Mouse (Mus musculus) limb, embryonic 11.5 days (tissue): Measurements from ENCODE around the gene Gnai1. TPM values are rescaled to one million over a fixed set of nuclear protein-coding genes. Genes with fewer than 3 reads are reported as not detected.

Experiments
- ATAC-seq: fragments of 200-750 bp; cut with Nextera tagmentation; 2 replicates; pipeline ENCODE4 v1.8.0; 2017; ENCODE audit warnings: low read depth; ENCODE audit not compliant: insufficient number of reproducible peaks, low FRiP score, low TSS enrichment
- DNase-seq: peaks from one replicate; pipeline ENCODE4 v3.0.0-alpha.2; 2015; ENCODE audit warnings: low spot score
- H3K27ac ChIP-seq: fragments of 300-500 bp; sonication (generic); replicated peaks from 2 replicates; pipeline ENCODE4 v1.5.1; 2014; ENCODE audit warnings: low read depth, mild to moderate bottlenecking, low read length
- H3K27me3 ChIP-seq: fragments of 300-500 bp; sonication (generic); 2 replicates; pipeline ENCODE4 v1.6.1; 2014; ENCODE audit warnings: mild to moderate bottlenecking, low read length, mixed read lengths; ENCODE audit not compliant: control insufficient read depth, insufficient read depth
- H3K36me3 ChIP-seq: fragments of 300-500 bp; sonication (generic); 2 replicates; pipeline ENCODE4 v1.6.1; 2014; ENCODE audit warnings: mild to moderate bottlenecking, low read length, moderate library complexity, mixed read lengths; ENCODE audit not compliant: control insufficient read depth, insufficient read depth
- H3K4me1 ChIP-seq: fragments of 300-500 bp; sonication (generic); 2 replicates; pipeline ENCODE4 v1.6.1; 2014; ENCODE audit warnings: low read length, mixed read lengths; ENCODE audit not compliant: control insufficient read depth, insufficient read depth
- H3K4me2 ChIP-seq: fragments of 300-500 bp; sonication (generic); 2 replicates; pipeline ENCODE4 v1.6.1; 2014; ENCODE audit warnings: low read depth, mild to moderate bottlenecking, moderate library complexity; ENCODE audit not compliant: severe bottlenecking
- H3K4me3 ChIP-seq: fragments of 300-500 bp; sonication (generic); 2 replicates; pipeline ENCODE4 v1.5.1; 2014; ENCODE audit warnings: low read depth, low read length
- H3K9ac ChIP-seq: fragments of 300-500 bp; sonication (generic); 2 replicates; pipeline ENCODE4 v1.6.1; 2014; ENCODE audit warnings: mild to moderate bottlenecking, low read length
- H3K9me3 ChIP-seq: fragments of 300-500 bp; sonication (generic); 2 replicates; pipeline ENCODE4 v1.6.1; 2016; ENCODE audit warnings: low read length; ENCODE audit not compliant: control insufficient read depth
- WGBS: fragments of 180-500 bp; shearing (Covaris S2); extraction: QIAGEN DNeasy Blood & Tissue Kit; methylation state at CpG from one replicate; pipeline ENCODE4 v1.1.7; 2014; 5-methylcytosine and 5-hydroxymethylcytosine counted together
- polyA plus RNA-seq: library from polyadenylated mRNA; unstranded; fragments of >200 nt; fragmentation: Nextera tagmentation; extraction: Ambion mirVana; gene quantifications from 2 replicates; pipeline ENCODE4 v1.2.1, GENCODE M21; 2014

The Gnai1 gene
- polyA plus RNA-seq, 1 experiment from 2014 or later: 22.7 TPM

DNA sequence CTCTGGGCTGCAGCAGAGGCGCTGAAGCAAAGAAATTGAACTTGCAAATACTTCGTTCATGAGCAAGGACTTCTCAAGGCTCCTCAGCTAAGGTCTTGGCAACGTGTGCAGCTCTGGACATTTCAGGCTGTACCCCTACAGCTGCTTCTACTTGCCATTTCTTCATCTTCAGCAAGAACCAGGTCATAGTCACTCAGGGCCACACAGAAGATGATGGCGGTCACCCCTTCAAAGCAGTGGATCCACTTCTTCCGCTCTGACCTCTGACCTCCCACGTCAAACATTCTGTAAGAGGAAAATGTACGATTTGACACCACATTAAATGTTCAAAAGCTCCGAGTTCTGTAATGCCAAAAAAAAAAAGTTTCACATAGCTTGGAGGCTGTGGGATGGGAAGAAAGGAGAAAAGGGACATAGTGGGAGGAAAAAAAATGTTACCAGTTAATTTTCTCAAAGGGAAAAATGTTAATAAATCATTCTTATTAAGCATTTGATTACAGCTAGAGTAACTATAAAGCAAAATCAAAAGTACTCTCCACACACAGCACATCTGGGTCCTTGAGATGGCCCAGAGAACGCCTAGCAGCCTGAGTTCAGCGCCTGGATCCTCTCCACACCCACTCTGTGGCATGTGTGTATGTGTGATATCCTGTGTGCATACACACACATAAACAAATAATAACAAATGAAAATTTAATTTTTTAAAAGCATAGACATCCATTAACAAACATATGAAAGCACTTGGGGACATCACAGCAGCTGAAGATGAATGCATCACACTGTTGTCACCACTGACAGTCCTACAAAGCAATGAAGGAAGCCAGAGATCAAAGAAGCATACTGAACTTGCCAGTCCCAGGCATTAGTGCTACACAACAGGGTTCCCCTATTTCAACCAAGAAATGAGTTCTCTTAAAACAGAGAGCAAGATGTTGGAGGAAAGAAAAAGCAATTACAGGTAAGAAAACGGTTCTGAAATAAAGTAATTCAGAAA lies 86.6 kb downstream of the Gnai1 start:
- Histone ChIP-seq H3K27ac (no peak overlapping the region), H3K27me3 (no peaks in the 10 kb centered on the region), H3K4me1 (no peaks in the 10 kb centered on the region), H3K4me3 (no peak overlapping the region), H3K9ac (no peak overlapping the region), H3K9me3 (no peaks in the 10 kb centered on the region), H3K36me3 (no peaks in the 10 kb centered on the region), H3K4me2 (no peak overlapping the region)
- WGBS: 60% methylated on average over 11 of the region's 11 CpGs
- ATAC-seq: no peak
- DNase-seq: no peak

DNA sequence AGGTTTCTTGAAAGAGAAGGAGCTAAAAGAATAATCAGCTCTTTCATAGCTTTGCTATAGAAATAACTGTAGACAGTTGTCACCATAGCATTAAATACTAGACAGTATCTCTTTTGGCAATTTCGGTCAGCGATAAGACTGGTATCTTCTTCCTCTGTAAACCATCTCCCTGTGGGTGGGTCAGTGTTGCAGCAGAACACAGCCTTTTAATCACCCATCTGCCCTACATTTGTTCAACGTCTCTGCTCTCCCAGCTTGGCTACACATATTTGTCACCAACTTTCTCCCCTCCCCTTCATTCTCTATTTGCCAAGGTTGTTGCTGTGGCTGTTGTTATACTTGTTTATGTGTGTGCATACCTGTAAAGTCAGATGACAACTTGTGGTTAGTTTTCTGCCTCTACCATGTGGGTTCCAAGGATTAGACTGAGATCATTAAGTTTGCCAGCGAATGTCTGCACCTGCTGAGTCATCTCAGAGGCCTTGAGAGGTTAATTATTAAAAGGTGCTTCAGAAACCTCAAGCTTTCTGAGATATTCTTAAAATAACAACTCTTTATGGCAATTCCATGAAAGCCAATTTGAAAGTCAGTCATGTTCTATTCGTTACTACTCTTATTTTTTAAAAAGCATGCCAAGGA lies 109.7 kb downstream of the Gnai1 start:
- Histone ChIP-seq H3K4me2 (no peak overlapping the region), H3K4me1 (no peaks in the 10 kb centered on the region), H3K4me3 (no peak overlapping the region), H3K9me3 (no peaks in the 10 kb centered on the region), H3K9ac (no peak overlapping the region), H3K27me3 (no peaks in the 10 kb centered on the region), H3K27ac (no peak overlapping the region), H3K36me3 (no peaks in the 10 kb centered on the region)
- WGBS: 71% methylated on average over 5 of the region's 5 CpGs
- DNase-seq (no peak), ATAC-seq (no peak)

DNA sequence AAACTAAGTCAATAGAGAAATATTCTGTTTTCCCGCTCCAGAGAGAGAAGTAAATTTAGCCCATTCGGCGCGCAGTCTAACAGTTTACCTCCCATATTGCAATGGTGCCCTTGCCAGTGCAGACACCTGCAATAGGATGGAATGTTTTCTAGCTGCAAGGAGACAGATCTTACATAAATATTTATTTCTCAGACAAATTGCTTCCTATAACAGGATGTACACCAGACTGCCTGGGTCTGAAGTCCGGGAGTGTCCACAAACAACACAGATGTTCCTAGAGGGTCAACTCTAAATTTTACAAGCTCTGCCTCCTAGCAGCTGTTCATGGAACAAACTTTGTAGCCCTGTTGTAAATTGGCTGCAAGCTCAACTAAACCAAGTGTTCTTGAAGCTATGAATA lies 111.0 kb downstream of the Gnai1 start:
- no peak overlapping the region for H3K4me3 ChIP-seq
- H3K4me2 ChIP-seq: no peak overlapping the region
- H3K9ac ChIP-seq: no peak overlapping the region
- no peaks in the 10 kb centered on the region for H3K27me3 ChIP-seq
- H3K4me1 ChIP-seq: no peaks in the 10 kb centered on the region
- no peaks in the 10 kb centered on the region for H3K36me3 ChIP-seq
- DNase-seq: no peak
- peak; percentile 60; the same call in 1 of the 2 replicates for ATAC-seq
- WGBS: 73% methylated on average over 5 of the region's 5 CpGs
- H3K9me3 ChIP-seq: no peaks in the 10 kb centered on the region
- H3K27ac ChIP-seq: no peak overlapping the region

DNA sequence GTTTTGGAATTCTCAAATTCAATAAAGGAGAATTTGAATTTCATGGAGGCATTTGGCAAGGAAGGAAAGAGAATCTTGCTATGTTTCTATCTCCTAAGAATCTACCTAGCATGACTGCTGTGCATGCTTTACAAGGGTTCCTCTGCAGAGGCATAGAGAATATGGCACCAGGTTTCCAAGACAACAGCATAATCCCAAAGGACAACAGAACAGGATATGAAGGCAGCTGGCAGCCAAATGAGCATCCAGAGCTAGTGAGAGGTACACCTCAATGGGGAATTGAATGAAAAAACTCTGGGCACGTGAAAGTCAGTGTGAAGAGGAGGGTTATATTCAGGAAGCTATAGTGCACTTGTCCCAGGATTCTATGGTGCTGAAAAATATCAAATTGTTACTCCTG lies 130.8 kb downstream of the Gnai1 start:
- no peak for ATAC-seq
- no peaks in the 10 kb centered on the region for H3K9me3 ChIP-seq

DNA sequence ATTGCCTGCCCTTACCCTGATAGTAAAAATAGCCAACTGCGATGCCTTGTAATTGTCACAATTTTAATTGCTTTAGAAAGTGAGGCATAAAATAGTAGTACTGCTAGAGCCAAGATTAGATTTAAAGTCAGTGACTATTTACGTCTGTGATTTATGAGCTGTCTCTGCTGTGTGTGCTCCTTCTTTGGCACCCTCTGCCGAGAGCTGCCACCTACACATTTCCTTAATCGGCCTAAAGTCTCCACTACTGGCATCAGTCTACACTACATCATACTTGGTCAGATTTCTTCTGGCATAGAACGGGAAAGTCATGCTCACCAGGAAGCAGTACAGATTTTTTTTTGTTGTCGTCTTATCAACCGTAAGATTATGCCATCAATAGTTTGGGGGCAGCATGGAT lies 131.3 kb downstream of the Gnai1 start:
- ATAC-seq (no peak), DNase-seq (no peak)
- Histone ChIP-seq H3K27me3 (no peaks in the 10 kb centered on the region), H3K9ac (no peak overlapping the region), H3K36me3 (no peaks in the 10 kb centered on the region), H3K27ac (no peak overlapping the region), H3K4me2 (no peak overlapping the region), H3K4me1 (no peaks in the 10 kb centered on the region), H3K9me3 (no peaks in the 10 kb centered on the region), H3K4me3 (no peak overlapping the region)
- WGBS: 77% methylated on average over 7 of the region's 7 CpGs

More for the DNA sequence above, 130.8 kb downstream of the Gnai1 start:
- 63% methylated on average over 1 of the region's 1 CpGs for WGBS
- Histone ChIP-seq H3K9ac (no peak overlapping the region), H3K27ac (no peak overlapping the region), H3K4me3 (no peak overlapping the region), H3K4me1 (no peaks in the 10 kb centered on the region), H3K36me3 (no peaks in the 10 kb centered on the region), H3K4me2 (no peak overlapping the region), H3K27me3 (no peaks in the 10 kb centered on the region)
- DNase-seq: no peak

DNA sequence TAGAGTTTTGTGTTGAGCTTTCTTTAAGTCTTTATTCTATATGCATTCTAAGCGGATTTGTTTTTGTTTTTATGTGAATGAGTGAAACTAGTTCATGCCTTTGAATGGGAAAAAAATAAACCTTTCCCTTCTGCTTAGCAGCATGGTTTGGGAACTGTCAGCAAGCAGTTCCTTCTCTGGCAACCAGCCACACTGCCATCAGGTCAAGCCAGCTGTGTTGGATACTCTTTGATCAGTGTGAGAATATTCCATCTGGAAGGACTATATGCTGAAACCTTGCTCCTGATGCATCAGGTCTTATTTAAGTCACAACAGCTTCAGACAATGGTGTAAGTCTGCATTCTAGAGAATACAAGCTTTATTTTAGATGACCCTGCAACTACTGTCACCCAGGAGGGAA lies 139.3 kb downstream of the Gnai1 start:
- H3K36me3 ChIP-seq: no peaks in the 10 kb centered on the region
- H3K27me3 ChIP-seq: no peaks in the 10 kb centered on the region
- DNase-seq (no peak), ATAC-seq (no peak)
- no peaks in the 10 kb centered on the region for H3K9me3 ChIP-seq
- 61% methylated on average over 1 of the region's 1 CpGs for WGBS
- no peak overlapping the region for H3K4me3 ChIP-seq
- no peaks in the 10 kb centered on the region for H3K4me1 ChIP-seq
- H3K9ac ChIP-seq: no peak overlapping the region
- H3K27ac ChIP-seq: no peak overlapping the region
- no peak overlapping the region for H3K4me2 ChIP-seq

DNA sequence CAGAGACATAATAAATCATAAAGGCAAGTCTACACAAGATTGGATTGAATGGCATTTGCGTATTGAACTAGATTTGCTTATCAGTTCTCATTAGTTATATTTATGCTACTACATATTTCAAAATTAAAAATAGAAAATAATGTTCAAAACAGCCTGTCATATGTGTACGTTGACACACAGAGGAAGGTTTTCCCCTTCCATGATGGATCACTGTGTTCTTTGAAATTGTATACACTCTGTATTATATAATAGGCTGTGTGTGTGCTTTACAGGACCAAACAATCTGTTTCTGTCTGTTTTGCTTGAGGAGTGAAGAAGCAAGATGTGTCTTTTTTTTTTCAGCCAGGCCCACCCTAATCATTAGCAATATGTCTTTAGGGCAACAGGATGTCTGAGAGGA lies 141.9 kb downstream of the Gnai1 start:
- 85% methylated on average over 2 of the region's 2 CpGs for WGBS
- Histone ChIP-seq H3K4me1 (no peaks in the 10 kb centered on the region), H3K9me3 (no peaks in the 10 kb centered on the region), H3K36me3 (no peaks in the 10 kb centered on the region), H3K4me2 (no peak overlapping the region), H3K27me3 (no peaks in the 10 kb centered on the region), H3K4me3 (no peak overlapping the region), H3K9ac (no peak overlapping the region), H3K27ac (no peak overlapping the region)
- ATAC-seq (no peak), DNase-seq (no peak)

DNA sequence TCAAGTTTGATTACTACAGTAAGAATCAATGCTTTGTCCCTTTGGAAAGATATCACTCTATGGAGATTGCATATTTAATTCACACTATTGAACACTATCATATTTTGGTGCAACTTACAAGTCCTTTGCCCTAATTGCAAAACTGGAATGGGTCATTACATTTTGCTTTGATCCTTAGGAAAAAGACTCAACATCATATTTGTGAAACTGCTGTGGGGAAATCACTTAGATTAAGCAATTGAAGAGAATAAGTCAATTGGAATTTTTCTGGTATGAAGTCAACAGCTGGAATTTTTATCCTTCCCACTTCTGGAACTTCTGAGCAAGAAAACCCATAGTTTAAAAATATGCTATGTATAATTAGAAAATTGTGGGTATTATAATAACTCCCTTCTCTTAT lies 142.3 kb downstream of the Gnai1 start:
- H3K9me3 ChIP-seq: no peaks in the 10 kb centered on the region

More for the DNA sequence above, 142.3 kb downstream of the Gnai1 start:
- no peak for DNase-seq
- no peak overlapping the region for H3K27ac ChIP-seq
- ATAC-seq: no peak
- no peak overlapping the region for H3K9ac ChIP-seq
- no peaks in the 10 kb centered on the region for H3K27me3 ChIP-seq
- no peak overlapping the region for H3K4me3 ChIP-seq
- H3K36me3 ChIP-seq: no peaks in the 10 kb centered on the region
- no peak overlapping the region for H3K4me2 ChIP-seq
- no peaks in the 10 kb centered on the region for H3K4me1 ChIP-seq
